Mouse (Mus musculus) frontal cortex, adult 2 months (tissue): ENCODE results near the gene Tnpo1. TPM values are rescaled to one million over a fixed set of nuclear protein-coding genes. Genes with fewer than 3 reads are reported as not detected.

Experiments used
- DNase-seq, 2 experiments: peaks; one replicate each; pipeline ENCODE4 v3.0.0; 2022; ENCODE audit warnings: low spot score in 1 of 2; ENCODE audit errors: extremely low spot score in 1 of 2
- polyA plus RNA-seq: library from polyadenylated mRNA; depleted of rRNA; stranded (reverse); fragments of >200 nt; gene quantifications from 2 replicates; pipeline ENCODE4 v1.2.3, GENCODE M21; 2012; rRNA removed

Tnpo1 gene
- polyA plus RNA-seq, 1 experiment = 36.0 TPM

DNA sequence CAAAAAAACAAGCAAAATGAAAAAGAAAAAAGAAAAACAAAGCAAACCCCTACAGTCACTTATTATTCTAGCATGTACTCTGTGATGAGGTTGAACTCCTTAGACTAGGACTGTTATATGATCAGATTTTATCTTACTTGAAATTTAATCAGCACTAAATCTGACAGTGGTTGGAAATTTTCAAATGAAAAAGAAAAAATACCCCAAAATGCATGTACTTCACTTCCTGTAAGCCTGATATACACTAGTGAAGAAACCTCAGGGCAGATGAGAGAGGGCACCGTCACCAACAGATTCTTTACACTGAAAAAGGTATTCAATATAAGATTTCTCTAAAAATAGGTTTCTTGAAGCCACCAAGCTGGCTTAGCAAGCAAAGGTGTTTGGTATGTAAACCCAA lies 134.5 kb downstream of the Tnpo1 start:
- no peak for DNase-seq

Other genes with a start within 250 kb of the Tnpo1 start
- gene Tmem171, start 231.6 kb downstream of the Tnpo1 start, polyA plus RNA-seq = 0.10 TPM in 1 of 2 replicates, not detected in the other
- 26.3 and 30.6 TPM in 2 replicates for gene Fcho2, start 110.9 kb downstream of the Tnpo1 start, polyA plus RNA-seq
- gene 1700024P04Rik, start 58.2 kb upstream of the Tnpo1 start, polyA plus RNA-seq = not detected in 2 replicates